ENCODE assay signal across 8 mouse cellular contexts in genomic region chr9:46067691-46068090, GRCm38 (mm10). TPM values are rescaled to one million over a fixed set of nuclear protein-coding genes. Genes with fewer than 3 reads are reported as not detected.
DNase-seq lines count a peak whose midpoint lies in the region; ATAC-seq lines count a peak whose summit lies in the region.

No protein-coding gene starts in this region.

- no peak overlapping the region for H3K9ac ChIP-seq in midbrain, embryonic 16.5 days (ENCODE audit: low read depth, low read length)
- H3K9ac ChIP-seq in midbrain, embryonic 13.5 days (replicated peaks), result no peak overlapping the region
- H3K9ac ChIP-seq in midbrain, embryonic 14.5 days (replicated peaks; ENCODE audit: low read length), result no peak overlapping the region

- peaks cover 4% of the 10 kb centered on the region for H3K4me1 ChIP-seq in midbrain, embryonic 16.5 days (ENCODE audit: control insufficient read depth, insufficient read depth, low read length)
- H3K4me1 ChIP-seq in midbrain, embryonic 13.5 days (replicated peaks), result peaks cover 16% of the 10 kb centered on the region; the same call in 1 of the 2 replicates
- H3K4me1 ChIP-seq in midbrain, embryonic 14.5 days (ENCODE audit: control insufficient read depth, insufficient read depth, low read length), result 0 out of 2 replicates have a peak, but pooled peaks cover 4% of the 10 kb centered on the region

- 83% methylated on average over 7 of the region's 7 CpGs for WGBS in midbrain, embryonic 16.5 days
- WGBS in midbrain, embryonic 13.5 days, result 85% methylated on average over 7 of the region's 7 CpGs
- WGBS in midbrain, embryonic 14.5 days, result 82% methylated on average over 7 of the region's 7 CpGs

- peak; percentile 19 for DNase-seq in thymus, postnatal 4 days
- no peak for DNase-seq in thymus, adult 18-20 months
- peak; percentile 48 for DNase-seq in gastrocnemius, postnatal 10 days
- DNase-seq in lung, postnatal 14 days, result peak; percentile 23
- no peak for DNase-seq in ovary, postnatal 36 days (ENCODE audit: low spot score)
- DNase-seq in midbrain, embryonic 14.5 days, result no peak

- ATAC-seq in midbrain, embryonic 16.5 days, result no peak
- ATAC-seq in midbrain, embryonic 13.5 days, result no peak
- no peak for ATAC-seq in midbrain, embryonic 14.5 days (ENCODE audit: low FRiP score, low TSS enrichment)

- H3K4me3 ChIP-seq in midbrain, embryonic 16.5 days (ENCODE audit: low read depth, low read length), result no peak overlapping the region
- H3K4me3 ChIP-seq in midbrain, embryonic 13.5 days (replicated peaks), result no peak overlapping the region
- H3K4me3 ChIP-seq in midbrain, embryonic 14.5 days (replicated peaks; ENCODE audit: low read depth, low read length), result no peak overlapping the region

- H3K27me3 ChIP-seq in midbrain, embryonic 16.5 days (ENCODE audit: control insufficient read depth, insufficient read depth, low read depth, low read length), result no peaks in the 10 kb centered on the region
- H3K27me3 ChIP-seq in midbrain, embryonic 13.5 days, result no peaks in the 10 kb centered on the region
- H3K27me3 ChIP-seq in midbrain, embryonic 14.5 days (ENCODE audit: control insufficient read depth, insufficient read depth, low read length), result no peaks in the 10 kb centered on the region

- H3K4me2 ChIP-seq in midbrain, embryonic 16.5 days (ENCODE audit: low read length), result no peak overlapping the region
- H3K4me2 ChIP-seq in midbrain, embryonic 13.5 days (replicated peaks), result no peak overlapping the region
- no peak overlapping the region for H3K4me2 ChIP-seq in midbrain, embryonic 14.5 days (ENCODE audit: low read length)

- H3K27ac ChIP-seq in midbrain, embryonic 16.5 days (ENCODE audit: low read length), result no peak overlapping the region
- no peak overlapping the region for H3K27ac ChIP-seq in midbrain, embryonic 13.5 days
- no peak overlapping the region for H3K27ac ChIP-seq in midbrain, embryonic 14.5 days (replicated peaks; ENCODE audit: low read depth, low read length)

- H3K36me3 ChIP-seq in midbrain, embryonic 16.5 days (ENCODE audit: control insufficient read depth, insufficient read depth, low read length), result no peaks in the 10 kb centered on the region
- H3K36me3 ChIP-seq in midbrain, embryonic 13.5 days, result no peaks in the 10 kb centered on the region
- no peaks in the 10 kb centered on the region for H3K36me3 ChIP-seq in midbrain, embryonic 14.5 days (ENCODE audit: control insufficient read depth, insufficient read depth, low read length)

- H3K9me3 ChIP-seq in midbrain, embryonic 16.5 days (replicated peaks; ENCODE audit: control insufficient read depth, low read length, poor library complexity, severe bottlenecking), result no peaks in the 10 kb centered on the region
- H3K9me3 ChIP-seq in midbrain, embryonic 13.5 days, result no peaks in the 10 kb centered on the region
- H3K9me3 ChIP-seq in midbrain, embryonic 14.5 days (ENCODE audit: control insufficient read depth, low read length), result no peaks in the 10 kb centered on the region

RNA-seq across cellular contexts. Expression of gene Sik3, which starts 55.1 kb away (rescaled TPM):
- 10 to 100 TPM; 52.7 to 52.9 TPM for total RNA-seq in gastrocnemius, postnatal 10 days (2021)
- polyA plus RNA-seq in midbrain, embryonic 16.5 days (2015; fragmentation: Nextera tagmentation; extraction: Ambion mirVana), result 5.1 and 5.9 TPM in 2 replicates
- 5.7 and 6.7 TPM in 2 replicates for polyA plus RNA-seq in midbrain, embryonic 13.5 days (2015; fragmentation: Nextera tagmentation; extraction: Ambion mirVana)
- polyA plus RNA-seq in midbrain, embryonic 14.5 days (2014; fragmentation: Nextera tagmentation; extraction: Ambion mirVana), result 10.3 and 11.4 TPM in 2 replicates

RNA-seq across cellular contexts. Expression of gene Pafah1b2, which starts 55.2 kb away (rescaled TPM):
- total RNA-seq in gastrocnemius, postnatal 10 days (2021), result 10 to 100 TPM; 62.5 to 73.1 TPM
- polyA plus RNA-seq in midbrain, embryonic 16.5 days (2015; fragmentation: Nextera tagmentation; extraction: Ambion mirVana), result 287 and 294 TPM in 2 replicates
- 303 and 305 TPM in 2 replicates for polyA plus RNA-seq in midbrain, embryonic 13.5 days (2015; fragmentation: Nextera tagmentation; extraction: Ambion mirVana)
- 291 and 338 TPM in 2 replicates for polyA plus RNA-seq in midbrain, embryonic 14.5 days (2014; fragmentation: Nextera tagmentation; extraction: Ambion mirVana)

Comparison
In these comparisons a context has a peak if more than half of its experiments do, and no peak if none do; other contexts are left out.
1. DNase-seq: peak in thymus, postnatal 4 days (single experiment), gastrocnemius, postnatal 10 days (single experiment) and lung, postnatal 14 days (single experiment); none in thymus, adult 18-20 months (0 of 2), ovary, postnatal 36 days (single experiment) and midbrain, embryonic 14.5 days (single experiment).